Mouse (Mus musculus) thymus, adult 2 months (tissue): ENCODE measurements around the gene Fhit. TPM values are rescaled to one million over a fixed set of nuclear protein-coding genes. Genes with fewer than 3 reads are reported as not detected.
"Not testable (repeated sequence)": the region's sequence is repeated elsewhere in the genome, so short reads cannot be mapped to it uniquely, and the experiment has no call there.

Source experiments
- DNase-seq: peaks from one replicate; pipeline ENCODE4 v3.0.0; 2021
- H3K27ac ChIP-seq: fragments of 200-500 bp; 2 replicates; pipeline ENCODE4 v1.5.1; 2012; ENCODE audit warnings: low read length, control low read depth; ENCODE audit not compliant: control insufficient read depth, insufficient read depth
- H3K27me3 ChIP-seq: fragments of 200-500 bp; 2 replicates; pipeline ENCODE4 v1.6.1; 2012; ENCODE audit warnings: mild to moderate bottlenecking, low read length, moderate library complexity, mixed read lengths; ENCODE audit not compliant: control insufficient read depth, insufficient read depth
- H3K36me3 ChIP-seq: fragments of 200-500 bp; 2 replicates; pipeline ENCODE4 v1.6.1; 2012; ENCODE audit warnings: mild to moderate bottlenecking, low read length, moderate library complexity; ENCODE audit not compliant: control insufficient read depth, insufficient read depth
- H3K4me1 ChIP-seq: fragments of 200-500 bp; replicated peaks from 2 replicates; pipeline ENCODE4 v1.6.1; 2012; ENCODE audit warnings: low read length; ENCODE audit not compliant: control insufficient read depth, insufficient read depth
- H3K4me3 ChIP-seq: fragments of 200-500 bp; 2 replicates; pipeline ENCODE4 v1.5.1; 2012; ENCODE audit warnings: mild to moderate bottlenecking, low read length, control low read depth, moderate library complexity; ENCODE audit not compliant: control insufficient read depth, insufficient read depth
- CTCF ChIP-seq: fragments of 200-500 bp; IDR thresholded peaks from 2 replicates; pipeline ENCODE4 v1.5.1; 2012; ENCODE audit warnings: mild to moderate bottlenecking, control low read depth, low read length, moderate library complexity, borderline replicate concordance; ENCODE audit not compliant: control insufficient read depth, poor library complexity, insufficient read depth; ENCODE audit errors: extremely low read depth
- POLR2A ChIP-seq: fragments of 200-500 bp; IDR thresholded peaks from 2 replicates; pipeline ENCODE4 v1.6.1; 2012; ENCODE audit warnings: mild to moderate bottlenecking, low read length, control low read depth, moderate library complexity; ENCODE audit not compliant: control insufficient read depth, poor library complexity, insufficient read depth; ENCODE audit errors: extremely low read depth
- WGBS: fragments of 180-500 bp; shearing (Covaris S2); methylation state at CpG from one replicate; pipeline ENCODE4 v1.1.7; 2018; 5-methylcytosine and 5-hydroxymethylcytosine counted together
- polyA plus RNA-seq: library from polyadenylated mRNA; depleted of rRNA; stranded (reverse); fragments of >200 nt; gene quantifications from 2 replicates; pipeline ENCODE4 v1.2.3, GENCODE M21; 2012

Gene Fhit
- polyA plus RNA-seq, 1 experiment = 5.4 TPM

DNA sequence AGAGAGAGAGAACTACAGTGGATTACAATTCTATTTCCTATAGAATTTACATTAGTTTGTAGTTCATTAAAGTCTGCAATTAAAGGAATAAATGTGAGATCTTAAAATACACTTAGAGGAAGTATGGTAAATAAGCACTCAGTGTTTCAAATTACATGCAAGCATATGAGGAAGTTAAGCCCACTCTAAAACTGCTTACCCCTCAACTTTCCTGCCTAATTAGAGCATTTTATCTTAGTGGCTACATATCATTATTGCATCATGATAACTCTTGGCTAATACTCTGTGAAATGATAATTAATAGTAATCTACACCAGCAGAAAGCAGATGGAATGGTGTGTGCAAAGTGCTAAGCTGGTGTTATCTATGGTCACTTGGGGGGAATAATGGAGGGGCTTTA is 1329.5 kb downstream of the Fhit start:
- TF ChIP-seq CTCF (no peak), POLR2A (no peak)
- Histone ChIP-seq H3K27me3 (no peaks in the 10 kb centered on the region), H3K36me3 (no peaks in the 10 kb centered on the region), H3K4me1 (no peaks in the 10 kb centered on the region), H3K4me3 (no peak overlapping the region), H3K27ac (no peak overlapping the region)
- no peak for DNase-seq

DNA sequence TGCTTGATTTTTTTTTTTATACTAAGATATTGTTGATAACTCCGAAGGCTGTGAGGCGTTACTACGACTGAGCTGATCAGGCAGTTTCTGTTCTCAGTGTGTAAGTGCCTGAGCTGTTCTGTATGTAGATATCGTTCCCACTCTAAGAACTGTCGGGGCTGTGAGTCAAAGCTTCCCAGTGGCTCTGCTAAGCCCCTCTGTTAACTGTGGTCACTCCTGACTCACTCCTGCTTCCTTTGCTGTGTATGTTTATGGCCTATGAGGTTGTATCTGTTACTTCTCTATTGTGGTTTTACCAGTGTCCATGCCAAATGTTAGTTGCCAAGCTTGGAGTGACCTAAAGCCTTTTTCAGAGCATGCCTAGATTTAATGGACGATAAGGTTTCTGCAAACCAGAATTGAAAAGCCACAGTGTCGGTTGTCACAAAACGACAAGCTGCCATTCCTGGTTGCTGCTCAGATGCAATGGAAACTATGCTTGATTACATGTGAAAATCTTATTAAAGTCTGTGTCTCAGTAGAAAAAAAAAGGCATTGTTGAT is 1333.1 kb downstream of the Fhit start:
- H3K4me1 ChIP-seq, H3K36me3 ChIP-seq, DNase-seq, H3K4me3 ChIP-seq, H3K27ac ChIP-seq, H3K27me3 ChIP-seq: not testable (repeated sequence)
- WGBS = 34% methylated on average over 8 of the region's 8 CpGs

DNA sequence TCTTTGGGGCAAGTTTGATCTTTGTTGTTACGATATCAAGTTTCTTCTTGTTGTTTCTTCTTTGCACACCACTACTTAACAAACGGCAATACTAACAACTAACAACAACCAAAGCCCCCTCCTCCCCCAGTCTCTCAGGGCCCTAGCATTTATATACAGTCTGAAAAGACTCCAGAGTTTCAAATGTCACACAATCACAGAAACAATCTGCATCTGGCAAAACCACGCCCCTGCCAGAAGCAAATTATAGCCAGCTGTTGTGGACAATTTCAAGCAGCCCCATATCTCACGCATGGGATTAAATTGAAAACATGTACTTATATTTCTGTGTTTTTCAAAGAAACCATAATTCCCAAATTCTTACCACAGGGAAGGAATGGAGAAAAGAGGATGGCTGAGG is 1345.9 kb downstream of the Fhit start:
- H3K4me3 ChIP-seq = no peak overlapping the region
- no peaks in the 10 kb centered on the region for H3K4me1 ChIP-seq
- H3K36me3 ChIP-seq = no peaks in the 10 kb centered on the region
- H3K27me3 ChIP-seq = no peaks in the 10 kb centered on the region
- 92% methylated on average over 4 of the region's 4 CpGs for WGBS
- no peak for DNase-seq
- no peak overlapping the region for H3K27ac ChIP-seq
- TF ChIP-seq CTCF (no peak), POLR2A (no peak)

DNA sequence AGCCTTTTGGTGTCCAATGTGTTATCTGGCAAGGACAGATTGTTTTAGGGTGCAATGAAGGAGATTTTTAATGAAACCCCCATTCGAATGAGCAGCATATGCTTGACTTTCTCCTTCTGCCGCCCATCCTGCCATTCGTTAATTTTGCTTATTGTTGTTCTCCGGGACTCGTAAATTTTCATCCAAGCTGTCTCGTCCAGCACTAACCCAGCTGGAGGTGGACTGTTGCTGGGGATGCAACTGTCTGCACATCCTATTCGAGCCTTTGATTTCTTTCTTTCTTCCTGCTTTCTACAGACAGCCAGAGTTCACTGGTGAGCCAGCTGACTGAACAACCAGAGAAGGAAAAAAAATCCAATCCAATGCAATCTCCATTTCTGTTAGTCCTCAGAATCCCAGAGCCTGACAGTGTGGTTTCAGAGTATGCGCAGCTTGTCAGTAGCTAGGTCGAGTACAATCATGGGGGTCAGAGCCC is 1350.0 kb downstream of the Fhit start:
- WGBS = 87% methylated on average over 9 of the region's 9 CpGs
- no peaks in the 10 kb centered on the region for H3K4me1 ChIP-seq

DNA sequence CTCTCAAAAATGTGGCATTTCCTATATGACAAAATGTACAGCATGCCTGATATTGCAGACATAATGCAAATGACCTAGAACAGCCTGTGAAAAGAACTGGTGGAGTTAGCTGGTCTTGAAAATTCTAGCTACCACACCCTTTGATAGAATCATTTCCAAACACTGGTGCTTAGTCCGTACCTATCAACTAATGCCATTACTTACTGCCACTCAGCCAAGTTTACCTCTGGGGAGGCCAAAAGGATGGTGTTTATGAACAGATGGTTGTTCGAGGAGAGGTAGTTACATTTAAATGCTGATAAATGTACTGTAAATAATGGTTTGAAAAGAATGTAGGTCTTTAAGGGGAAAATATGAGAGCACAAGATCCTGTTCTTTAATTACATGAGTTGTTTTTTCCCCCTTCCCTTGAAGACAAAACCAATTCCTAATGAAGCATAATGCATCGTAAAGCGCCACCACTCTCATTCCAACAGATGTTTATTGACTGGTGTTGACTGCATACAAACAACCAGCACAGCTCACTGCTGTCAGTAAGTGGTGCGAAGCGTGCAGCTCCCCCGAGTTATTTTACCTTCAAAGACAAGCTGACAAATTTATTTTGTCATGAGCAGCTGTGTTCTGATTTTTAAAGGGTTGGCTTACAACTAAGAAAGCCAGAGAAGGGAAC is 1350.5 kb downstream of the Fhit start:
- DNase-seq = no peak
- no peaks in the 10 kb centered on the region for H3K4me1 ChIP-seq
- no peaks in the 10 kb centered on the region for H3K27me3 ChIP-seq
- 94% methylated on average over 7 of the region's 7 CpGs for WGBS
- no peaks in the 10 kb centered on the region for H3K36me3 ChIP-seq
- no peak overlapping the region for H3K27ac ChIP-seq
- H3K4me3 ChIP-seq = no peak overlapping the region
- TF ChIP-seq POLR2A (no peak), CTCF (no peak)

More for the DNA sequence above, 1350.0 kb downstream of the Fhit start:
- Histone ChIP-seq H3K36me3 (no peaks in the 10 kb centered on the region), H3K27me3 (no peaks in the 10 kb centered on the region), H3K4me3 (no peak overlapping the region), H3K27ac (no peak overlapping the region)
- no peak for DNase-seq
- TF ChIP-seq CTCF (no peak), POLR2A (no peak)

DNA sequence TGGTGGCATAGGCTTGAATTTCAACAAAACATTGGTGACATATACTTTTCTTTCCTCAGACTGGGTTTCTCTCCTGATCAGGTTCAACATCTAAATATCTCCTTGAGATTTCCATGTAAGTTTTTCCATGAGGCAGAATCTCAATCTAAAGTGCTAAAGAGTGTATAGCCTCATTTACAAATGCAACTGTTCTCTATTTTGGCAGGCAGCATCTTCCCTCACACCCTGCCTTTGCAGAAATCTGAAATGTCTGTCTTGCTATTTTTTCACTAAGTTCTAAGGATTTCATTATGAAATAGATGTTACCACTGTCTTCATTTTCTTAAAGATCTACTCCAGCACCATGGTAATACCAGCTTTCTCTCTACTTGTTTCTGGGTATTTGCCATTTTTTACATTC is 1368.4 kb downstream of the Fhit start:
- H3K4me1 ChIP-seq = no peaks in the 10 kb centered on the region
- no peak overlapping the region for H3K27ac ChIP-seq
- H3K4me3 ChIP-seq = no peak overlapping the region
- no peaks in the 10 kb centered on the region for H3K27me3 ChIP-seq
- DNase-seq = no peak
- H3K36me3 ChIP-seq = no peaks in the 10 kb centered on the region
- TF ChIP-seq POLR2A = no peak
- TF ChIP-seq CTCF = no peak
